In the genomic region with DNA sequence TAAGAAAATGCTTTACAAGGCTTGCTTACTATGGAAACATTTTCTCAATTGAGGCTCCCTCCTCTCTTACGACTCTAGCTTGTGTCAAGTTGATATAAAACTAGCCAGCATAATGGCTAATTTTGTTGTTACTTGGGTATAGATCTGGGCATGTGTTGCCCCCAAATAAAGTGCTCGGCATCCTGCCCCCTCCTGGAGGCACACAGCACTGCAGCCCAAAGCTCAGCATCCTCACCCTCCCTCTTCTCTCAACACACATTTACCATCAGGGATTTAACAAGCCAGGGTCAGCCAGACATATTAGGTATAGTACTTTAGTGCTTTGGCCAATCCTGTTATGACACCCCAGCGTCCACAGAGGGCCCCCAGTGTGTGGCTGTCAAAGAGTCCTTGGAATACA, we compare ENCODE assay signal across 10 mouse cellular contexts. TPM values are rescaled to one million over a fixed set of nuclear protein-coding genes. Genes with fewer than 3 reads are reported as not detected.
A peak's percentile ranks its signal among the peaks of the same experiment; 100 is the strongest.
DNase-seq lines count a peak whose midpoint lies in the region; ATAC-seq and TF ChIP-seq lines count a peak whose summit lies in the region.
"Had no signal": no experiment of that assay in that cellular context is flagged by ENCODE, and none has a peak within 500 bp of the region (broad histone marks: within the 10 kb centered on the region; RNA-seq: fewer than 3 reads in every experiment).

No protein-coding gene starts in this region.

- peak; percentile 33 for DNase-seq in heart, postnatal 4 days
- peak in 1 of 2 experiments; percentile 24 for DNase-seq in spleen, adult 2 months (ENCODE audit: low read depth in 1 of 2, low spot score in 2 of 2)
- no peak for DNase-seq in spleen, postnatal 36 days (ENCODE audit: low spot score in 2 of 2)
- DNase-seq in thymus, postnatal 25 days: peak; percentile 43
- DNase-seq in urinary bladder, postnatal 25 days (ENCODE audit: low spot score): no peak
- DNase-seq in midbrain, embryonic 11.5 days (ENCODE audit: low spot score, missing footprints): no peak

- H3K36me3 ChIP-seq in heart, embryonic 11.5 days (ENCODE audit: control insufficient read depth, insufficient read depth, low read length): no peaks in the 10 kb centered on the region
- peaks cover 9% of the 10 kb centered on the region for H3K36me3 ChIP-seq in spleen, adult 2 months (ENCODE audit: control insufficient read depth, insufficient read depth, low read length)
- no peaks in the 10 kb centered on the region for H3K36me3 ChIP-seq in midbrain, embryonic 11.5 days (ENCODE audit: control insufficient read depth, insufficient read depth, low read length)
- H3K36me3 ChIP-seq: intestine, embryonic 15.5 days had no signal

- WGBS in heart, embryonic 11.5 days (ENCODE audit: insufficient replicate concordance): 44% methylated on average over 3 of the region's 3 CpGs
- 66% methylated on average over 3 of the region's 3 CpGs for WGBS in spleen, adult 2 months
- 48% methylated on average over 3 of the region's 3 CpGs for WGBS in midbrain, embryonic 11.5 days

- H3K4me2 ChIP-seq in heart, embryonic 11.5 days: no peak overlapping the region
- H3K4me2 ChIP-seq in midbrain, embryonic 11.5 days: no peak overlapping the region
- H3K4me2 ChIP-seq: intestine, embryonic 15.5 days had no signal

- no peak for TF ChIP-seq POLR2A in spleen, adult 2 months (IDR thresholded peaks at IDR 0.05; ENCODE audit: low read depth, low read length)
- TF ChIP-seq POLR2A in cortical plate, adult 2 months (IDR thresholded peaks at IDR 0.05; ENCODE audit: extremely low read depth, insufficient read depth, low read length): no peak

- TF ChIP-seq CTCF in spleen, adult 2 months (IDR thresholded peaks at IDR 0.05; ENCODE audit: extremely low read depth, insufficient read depth, insufficient read length, insufficient replicate concordance): peak; percentile 52; the same call in 1 of the 2 replicates
- TF ChIP-seq CTCF in cortical plate, adult 2 months (IDR thresholded peaks at IDR 0.05; ENCODE audit: extremely low read depth, insufficient read depth, low read length): peak; percentile 61

- H3K9ac ChIP-seq in heart, embryonic 11.5 days (ENCODE audit: low read depth, low read length): no peak overlapping the region
- no peak overlapping the region for H3K9ac ChIP-seq in midbrain, embryonic 11.5 days (ENCODE audit: low read length)
- H3K9ac ChIP-seq: intestine, embryonic 15.5 days had no signal

- H3K27ac ChIP-seq in heart, embryonic 11.5 days (ENCODE audit: low read depth, low read length): no peak overlapping the region
- no peak overlapping the region for H3K27ac ChIP-seq in spleen, adult 2 months (ENCODE audit: insufficient read depth, low read length)
- H3K27ac ChIP-seq in cortical plate, adult 2 months (ENCODE audit: insufficient read depth, low read length): no peak overlapping the region
- no peak overlapping the region for H3K27ac ChIP-seq in midbrain, embryonic 11.5 days (ENCODE audit: low read depth, low read length)
- H3K27ac ChIP-seq: intestine, embryonic 15.5 days had no signal

- H3K4me3 ChIP-seq in heart, embryonic 11.5 days (ENCODE audit: low read depth, low read length): no peak overlapping the region
- H3K4me3 ChIP-seq in spleen, adult 2 months (ENCODE audit: extremely low read depth, insufficient read depth, insufficient read length): no peak overlapping the region
- H3K4me3 ChIP-seq in cortical plate, adult 2 months (ENCODE audit: insufficient read depth, low read length): no peak overlapping the region
- no peak overlapping the region for H3K4me3 ChIP-seq in midbrain, embryonic 11.5 days (ENCODE audit: low read depth, low read length)
- H3K4me3 ChIP-seq: intestine, embryonic 15.5 days had no signal

- H3K27me3 ChIP-seq in heart, embryonic 11.5 days (ENCODE audit: control insufficient read depth, insufficient read depth, low read length): peaks cover 23% of the 10 kb centered on the region
- H3K27me3 ChIP-seq in spleen, adult 2 months (ENCODE audit: control insufficient read depth, insufficient read depth, low read length): no peaks in the 10 kb centered on the region; the same call in 1 of the 2 replicates
- peaks cover 14% of the 10 kb centered on the region for H3K27me3 ChIP-seq in midbrain, embryonic 11.5 days (ENCODE audit: control insufficient read depth, insufficient read depth, low read length)

- no peaks in the 10 kb centered on the region for H3K9me3 ChIP-seq in heart, embryonic 11.5 days (replicated peaks; ENCODE audit: control insufficient read depth, low read length)
- H3K9me3 ChIP-seq in midbrain, embryonic 11.5 days (ENCODE audit: control insufficient read depth, low read length): no peaks in the 10 kb centered on the region
- H3K9me3 ChIP-seq: intestine, embryonic 15.5 days had no signal

- peaks cover 10% of the 10 kb centered on the region for H3K4me1 ChIP-seq in heart, embryonic 11.5 days (ENCODE audit: control insufficient read depth, insufficient read depth, low read length)
- H3K4me1 ChIP-seq in spleen, adult 2 months (ENCODE audit: control insufficient read depth, insufficient read depth, insufficient read length): no peaks in the 10 kb centered on the region
- H3K4me1 ChIP-seq in cortical plate, adult 2 months (ENCODE audit: control insufficient read depth, insufficient read depth, low read length): no peaks in the 10 kb centered on the region
- H3K4me1 ChIP-seq in midbrain, embryonic 11.5 days (ENCODE audit: control insufficient read depth, insufficient read depth, low read length): peaks cover 5% of the 10 kb centered on the region; the same call in 1 of the 2 replicates

- no peak for ATAC-seq in heart, embryonic 11.5 days (replicated peaks; ENCODE audit: insufficient number of reproducible peaks, low FRiP score, low TSS enrichment)
- ATAC-seq in midbrain, embryonic 11.5 days (ENCODE audit: low FRiP score): no peak

RNA-seq across cellular contexts. Expression of a gene that starts 17.2 kb away (rescaled TPM):
- total RNA-seq in heart, postnatal 4 days (2021): 1 to 10 TPM; 3.0 TPM
- 3.8 and 4.6 TPM in 2 replicates for polyA plus RNA-seq in heart, embryonic 11.5 days (2014; fragmentation: Nextera tagmentation; extraction: Ambion mirVana)
- polyA plus RNA-seq in spleen, adult 2 months (2012; rRNA removed): 0.02 and 0.06 TPM in 2 replicates
- polyA plus RNA-seq in cortical plate, adult 2 months (2012; rRNA removed): 5.3 and 5.6 TPM in 2 replicates
- 2.3 TPM in 2 replicates for polyA plus RNA-seq in midbrain, embryonic 11.5 days (2014; fragmentation: Nextera tagmentation; extraction: Ambion mirVana)

RNA-seq across cellular contexts. Expression of a gene that starts 39.3 kb away (rescaled TPM):
- 10 to 100 TPM; 29.2 to 31.0 TPM for total RNA-seq in heart, postnatal 4 days (2021)
- 12.8 and 14.5 TPM in 2 replicates for polyA plus RNA-seq in heart, embryonic 11.5 days (2014; fragmentation: Nextera tagmentation; extraction: Ambion mirVana)
- polyA plus RNA-seq in spleen, adult 2 months (2012; rRNA removed): 63.7 and 71.5 TPM in 2 replicates
- polyA plus RNA-seq in cortical plate, adult 2 months (2012; rRNA removed): 100 and 101 TPM in 2 replicates
- polyA plus RNA-seq in midbrain, embryonic 11.5 days (2014; fragmentation: Nextera tagmentation; extraction: Ambion mirVana): 17.6 and 18.1 TPM in 2 replicates

RNA-seq across cellular contexts. Expression of a gene that starts 41.7 kb away (rescaled TPM):
- total RNA-seq in heart, postnatal 4 days (2021): 10 to 100 TPM; 19.8 to 20.8 TPM
- 20.5 and 25.5 TPM in 2 replicates for polyA plus RNA-seq in heart, embryonic 11.5 days (2014; fragmentation: Nextera tagmentation; extraction: Ambion mirVana)
- polyA plus RNA-seq in spleen, adult 2 months (2012; rRNA removed): 8.1 and 9.8 TPM in 2 replicates
- polyA plus RNA-seq in cortical plate, adult 2 months (2012; rRNA removed): 20.4 and 22.0 TPM in 2 replicates
- 25.9 and 28.6 TPM in 2 replicates for polyA plus RNA-seq in midbrain, embryonic 11.5 days (2014; fragmentation: Nextera tagmentation; extraction: Ambion mirVana)

RNA-seq across cellular contexts. Expression of a gene that starts 52.7 kb away (rescaled TPM):
- not detected for total RNA-seq in heart, postnatal 4 days (2021)
- polyA plus RNA-seq in heart, embryonic 11.5 days (2014; fragmentation: Nextera tagmentation; extraction: Ambion mirVana): not detected in 2 replicates
- not detected in 2 replicates for polyA plus RNA-seq in spleen, adult 2 months (2012; rRNA removed)
- not detected in 2 replicates for polyA plus RNA-seq in cortical plate, adult 2 months (2012; rRNA removed)
- not detected in 2 replicates for polyA plus RNA-seq in midbrain, embryonic 11.5 days (2014; fragmentation: Nextera tagmentation; extraction: Ambion mirVana)
- polyA plus RNA-seq: intestine, embryonic 15.5 days; liver, embryonic 16.5 days had no signal

Comparison
In these comparisons a context has a peak if more than half of its experiments do, and no peak if none do; other contexts are left out.
1. DNase-seq: peak in heart, postnatal 4 days (single experiment) and thymus, postnatal 25 days (single experiment); none in spleen, postnatal 36 days (0 of 2), urinary bladder, postnatal 25 days (single experiment) and midbrain, embryonic 11.5 days (single experiment).